Mouse (Mus musculus) thymus, postnatal 4 days (tissue): ENCODE measurements at regions not wholly inside any gene's neighbourhood (a gene's known extent, or its start where the extent isn't known, plus 50 kb on each side); places are given as distances from the start of the nearest gene placed in this dataset.
"Not testable (repeated sequence)": the region's sequence is repeated elsewhere in the genome, so short reads cannot be mapped to it uniquely, and the experiment has no call there.

Experiments used
- DNase-seq: peaks from one replicate; pipeline ENCODE4 v3.0.0; 2021

GRCm38 (mm10) chr8:109323351-109323750 is 170.5 kb upstream of the Pmfbp1 start:
- no peak for DNase-seq

GRCm38 (mm10) chr8:109324241-109324640 is 169.6 kb upstream of the Pmfbp1 start:
- DNase-seq: no peak

GRCm38 (mm10) chr8:109336203-109336602 is 157.6 kb upstream of the Pmfbp1 start:
- DNase-seq: no peak

DNA sequence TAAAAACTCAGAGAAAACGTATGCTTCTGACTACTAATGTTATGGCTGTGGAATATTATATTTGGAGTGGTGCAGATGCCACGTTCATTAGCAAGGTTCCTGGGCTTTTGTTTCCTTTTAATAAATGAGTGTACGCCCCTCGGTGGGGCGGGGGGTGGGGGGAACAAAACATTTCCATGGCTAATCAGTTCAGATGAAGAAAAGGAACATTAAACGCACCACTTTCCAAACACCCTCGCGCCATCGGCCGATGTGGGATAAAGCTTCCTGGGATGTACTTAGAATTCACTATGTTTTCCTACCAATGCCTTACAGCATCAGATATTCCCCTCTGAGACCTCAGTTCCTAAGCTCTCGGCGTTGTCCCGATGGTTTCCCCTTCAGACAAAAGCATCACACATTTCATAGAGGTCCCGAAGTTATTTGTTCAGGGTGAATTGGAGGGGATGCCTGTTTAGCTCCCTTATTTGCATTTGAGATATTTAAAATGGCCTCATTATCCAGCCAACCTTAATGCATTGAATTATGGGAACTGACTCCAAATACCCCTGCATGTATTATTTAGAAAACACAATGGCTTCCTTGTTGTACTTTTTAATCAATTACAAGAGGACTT is 155.5 kb upstream of the Pmfbp1 start:
- DNase-seq: no peak

DNA sequence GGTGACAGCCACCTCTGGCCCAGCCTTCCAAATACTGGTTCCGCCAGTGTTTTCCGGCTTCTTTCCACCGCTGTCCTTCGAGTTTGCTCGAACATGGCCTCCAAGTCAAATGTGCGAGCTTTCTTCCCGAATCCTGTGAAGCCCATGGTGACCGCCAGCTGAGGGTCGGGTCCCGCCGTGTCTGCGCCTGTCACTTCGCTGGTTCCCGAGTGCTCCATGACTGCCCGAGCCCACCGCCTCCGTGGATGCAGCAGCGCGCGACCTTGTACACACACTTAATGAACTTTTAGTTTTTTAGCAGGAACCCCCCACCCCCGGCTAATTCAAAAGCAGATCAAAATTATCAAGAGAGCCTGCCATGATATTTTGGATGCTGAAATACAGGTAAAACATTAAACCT is 153.2 kb upstream of the Pmfbp1 start:
- not testable (repeated sequence) for DNase-seq

DNA sequence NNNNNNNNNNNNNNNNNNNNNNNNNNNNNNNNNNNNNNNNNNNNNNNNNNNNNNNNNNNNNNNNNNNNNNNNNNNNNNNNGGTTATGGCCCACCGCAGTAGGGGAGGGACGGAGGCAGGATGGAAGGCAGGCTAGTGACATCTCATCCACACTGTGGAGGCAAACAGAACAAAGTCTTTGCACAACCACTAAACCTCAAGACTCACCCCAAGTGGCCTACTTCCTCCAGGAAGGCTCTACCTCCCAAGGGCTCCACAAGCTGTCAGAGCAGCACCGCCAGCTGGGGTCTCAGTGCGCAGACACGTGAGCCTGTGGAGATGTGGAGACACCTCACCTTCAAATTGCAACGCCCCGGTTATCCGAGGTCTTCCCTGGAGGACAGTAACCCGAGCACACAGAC is 138.7 kb upstream of the Pmfbp1 start:
- no peak for DNase-seq

- no peak for DNase-seq
Measured at GRCm38 (mm10) chr8:109359396-109360051, 134.3 kb upstream of the Pmfbp1 start.

GRCm38 (mm10) chr8:109360081-109360715 is 133.6 kb upstream of the Pmfbp1 start:
- DNase-seq: no peak

GRCm38 (mm10) chr8:109360904-109361303 is 132.9 kb upstream of the Pmfbp1 start:
- no peak for DNase-seq

GRCm38 (mm10) chr8:109361575-109362361 is 132.1 kb upstream of the Pmfbp1 start:
- DNase-seq: no peak

GRCm38 (mm10) chr8:109363185-109363845 is 130.5 kb upstream of the Pmfbp1 start:
- no peak for DNase-seq

DNA sequence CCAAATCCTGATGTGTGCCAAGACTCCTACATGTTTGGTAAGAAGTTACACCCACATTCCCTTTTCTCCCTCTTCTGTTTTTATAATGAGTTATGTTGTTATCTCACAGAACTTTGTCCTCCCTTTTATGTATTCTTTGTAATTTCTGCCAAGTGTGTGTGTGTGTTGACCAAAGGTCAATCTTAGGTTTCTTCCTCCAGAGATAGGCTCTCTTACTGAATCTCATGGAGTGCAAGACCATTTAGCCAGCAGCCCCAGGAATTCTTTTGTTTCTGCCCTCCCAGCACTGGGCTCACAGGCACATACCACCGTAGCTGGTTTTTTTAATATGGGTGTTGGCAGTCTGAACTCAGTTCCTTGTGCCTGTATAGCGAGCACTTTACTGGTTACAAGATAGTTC is 119.8 kb upstream of the Pmfbp1 start:
- no peak for DNase-seq

GRCm38 (mm10) chr8:109384881-109385280 is 108.9 kb upstream of the Pmfbp1 start:
- no peak for DNase-seq

DNA sequence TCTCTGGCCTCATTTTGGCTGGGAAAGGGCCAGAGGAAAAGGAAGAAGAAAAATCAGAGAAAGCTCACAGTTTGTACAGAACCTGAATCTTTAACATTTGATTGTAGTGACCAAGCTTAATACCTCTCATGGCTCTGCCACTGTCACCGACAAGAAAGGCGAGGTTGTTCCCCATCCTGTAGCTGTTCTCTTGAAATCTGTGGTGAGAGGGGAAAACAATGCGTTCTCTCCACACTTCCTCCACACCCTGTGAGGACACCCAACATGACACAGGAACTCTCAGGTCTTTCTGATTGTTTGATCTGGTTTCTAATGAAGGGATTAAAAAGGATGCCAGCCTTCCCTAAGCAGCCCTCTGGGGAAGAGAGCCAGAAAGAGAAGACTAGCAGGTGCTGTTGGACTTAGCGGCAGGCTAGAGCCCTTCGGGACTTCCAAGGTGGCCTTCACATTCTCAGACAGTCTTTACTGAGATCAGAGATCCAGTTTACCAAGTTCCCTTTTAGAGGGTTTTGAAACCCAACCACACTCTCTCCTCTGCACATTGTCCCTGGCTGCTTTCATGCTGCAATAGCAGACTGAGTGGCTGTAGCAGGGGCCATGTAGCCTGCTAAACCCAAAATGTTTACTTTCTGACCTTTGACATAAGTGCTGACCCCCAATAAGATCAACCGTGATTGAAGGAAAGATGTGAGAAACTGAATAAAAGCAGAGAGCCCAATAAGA is 98.5 kb upstream of the Pmfbp1 start:
- DNase-seq: no peak

GRCm38 (mm10) chr8:109399616-109400015 is 94.2 kb upstream of the Pmfbp1 start:
- no peak for DNase-seq

DNA sequence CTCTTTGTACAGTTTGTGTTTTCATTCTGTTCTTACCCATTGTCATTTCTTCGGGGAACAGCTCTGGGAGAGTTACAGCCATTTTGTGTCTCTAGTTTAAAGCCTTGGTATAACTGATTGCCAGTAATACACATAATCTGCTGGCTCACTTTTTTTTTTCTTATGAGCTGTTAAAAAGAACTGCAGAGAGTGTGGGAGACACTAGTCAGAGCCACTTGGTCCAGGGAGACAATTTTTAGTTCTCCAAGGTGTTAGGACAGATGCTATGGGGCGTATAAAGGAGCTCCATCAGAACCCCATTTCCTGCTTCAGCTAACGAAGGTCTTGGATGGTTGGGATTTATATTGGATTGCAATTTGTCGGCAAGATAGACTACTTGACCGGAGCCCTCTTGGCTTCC is 93.6 kb upstream of the Pmfbp1 start:
- DNase-seq: no peak

- DNase-seq: peak; percentile 9
Measured at GRCm38 (mm10) chr8:109407913-109408312, 85.9 kb upstream of the Pmfbp1 start.

- no peak for DNase-seq
Measured at GRCm38 (mm10) chr8:109410531-109410930, 83.3 kb upstream of the Pmfbp1 start.

GRCm38 (mm10) chr8:109413386-109413785 is 80.4 kb upstream of the Pmfbp1 start:
- no peak for DNase-seq

- no peak for DNase-seq
Measured at GRCm38 (mm10) chr8:109415315-109415714, 78.5 kb upstream of the Pmfbp1 start.

DNA sequence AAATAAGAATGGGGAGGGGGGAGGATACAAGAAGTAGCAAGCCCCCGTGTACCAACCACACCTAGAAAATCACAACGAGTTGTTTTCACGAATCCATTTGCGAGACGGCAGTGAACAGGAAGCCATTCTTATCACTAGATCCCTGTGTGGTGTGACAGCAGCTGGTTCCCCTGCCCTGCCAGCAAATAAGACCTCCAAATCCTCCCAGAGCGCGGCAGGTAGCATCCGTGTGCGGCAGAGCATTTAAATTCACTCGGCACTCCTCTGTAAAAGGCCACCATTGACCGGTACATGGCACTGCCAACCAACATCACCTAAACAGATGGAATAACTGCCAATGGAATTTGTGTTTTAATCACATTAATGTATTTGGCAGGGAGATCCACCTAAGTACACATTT is 77.9 kb upstream of the Pmfbp1 start:
- DNase-seq: no peak
